Mouse (Mus musculus) lung, embryonic 15.5 days (tissue): Measurements from ENCODE around the gene Scn3a. TPM values are rescaled to one million over a fixed set of nuclear protein-coding genes. Genes with fewer than 3 reads are reported as not detected.

Source experiments
- ATAC-seq: fragments of 200-750 bp; cut with Nextera tagmentation; 2 replicates; pipeline ENCODE4 v1.8.0; 2017; ENCODE audit warnings: moderate number of reproducible peaks, borderline replicate concordance; ENCODE audit not compliant: low FRiP score, low TSS enrichment; ENCODE audit errors: extremely low read depth
- H3K27ac ChIP-seq: fragments of 300-500 bp; sonication (generic); 2 replicates; pipeline ENCODE4 v1.5.1; 2015; ENCODE audit warnings: moderate library complexity, mild to moderate bottlenecking, inconsistent platforms
- H3K27me3 ChIP-seq: fragments of 300-500 bp; sonication (generic); 2 replicates; pipeline ENCODE4 v1.6.1; 2015; ENCODE audit warnings: inconsistent platforms
- H3K36me3 ChIP-seq: fragments of 300-500 bp; sonication (generic); 2 replicates; pipeline ENCODE4 v1.6.1; 2015; ENCODE audit warnings: inconsistent platforms
- H3K4me1 ChIP-seq: fragments of 300-500 bp; sonication (generic); 2 replicates; pipeline ENCODE4 v1.6.1; 2015; ENCODE audit warnings: inconsistent platforms
- H3K4me2 ChIP-seq: fragments of 300-500 bp; sonication (generic); 2 replicates; pipeline ENCODE4 v1.6.1; 2015; ENCODE audit warnings: inconsistent platforms, mild to moderate bottlenecking, moderate library complexity
- H3K4me3 ChIP-seq: fragments of 300-500 bp; sonication (generic); 2 replicates; pipeline ENCODE4 v1.5.1; 2015; ENCODE audit warnings: mild to moderate bottlenecking, inconsistent platforms
- H3K9ac ChIP-seq: fragments of 300-500 bp; sonication (generic); 2 replicates; pipeline ENCODE4 v1.6.1; 2015; ENCODE audit warnings: inconsistent platforms
- H3K9me3 ChIP-seq: fragments of 300-500 bp; sonication (generic); 2 replicates; pipeline ENCODE4 v1.6.1; 2016; ENCODE audit warnings: inconsistent platforms
- WGBS: fragments of 180-500 bp; shearing (Covaris S2); methylation state at CpG from one replicate; pipeline ENCODE4 v1.1.7; 2015; 5-methylcytosine and 5-hydroxymethylcytosine counted together
- polyA plus RNA-seq: library from polyadenylated mRNA; unstranded; fragments of >200 nt; fragmentation: Nextera tagmentation; extraction: Ambion mirVana; gene quantifications from 2 replicates; pipeline ENCODE4 v1.2.1, GENCODE M21; 2015

Scn3a gene
- polyA plus RNA-seq, 1 experiment from 2014 or later = 2.0 TPM

GRCm38 (mm10) chr2:65550564-65550963 lies 16.9 kb downstream of the Scn3a start:
- no peak overlapping the region for H3K4me2 ChIP-seq
- H3K4me3 ChIP-seq = no peak overlapping the region
- H3K27me3 ChIP-seq = no peaks in the 10 kb centered on the region
- H3K9ac ChIP-seq = no peak overlapping the region
- H3K36me3 ChIP-seq = no peaks in the 10 kb centered on the region
- H3K4me1 ChIP-seq = no peaks in the 10 kb centered on the region; the same call in 1 of the 2 replicates
- no peak overlapping the region for H3K27ac ChIP-seq
- H3K9me3 ChIP-seq = no peaks in the 10 kb centered on the region
- whole genome bisulfite sequencing = 91% methylated on average over 3 of the region's 3 CpGs
- ATAC-seq = no peak

GRCm38 (mm10) chr2:65548665-65549064 lies 18.8 kb downstream of the Scn3a start:
- Histone ChIP-seq H3K27ac (no peak overlapping the region), H3K27me3 (no peaks in the 10 kb centered on the region), H3K36me3 (no peaks in the 10 kb centered on the region), H3K4me3 (no peak overlapping the region), H3K4me1 (no peaks in the 10 kb centered on the region; the same call in 1 of the 2 replicates), H3K4me2 (no peak overlapping the region), H3K9me3 (no peaks in the 10 kb centered on the region), H3K9ac (no peak overlapping the region)
- WGBS = 83% methylated on average over 6 of the region's 6 CpGs
- no peak for ATAC-seq

- no peak overlapping the region for H3K9ac ChIP-seq
- H3K36me3 ChIP-seq = no peaks in the 10 kb centered on the region
- H3K27ac ChIP-seq = no peak overlapping the region
- WGBS = 69% methylated on average over 4 of the region's 4 CpGs
- H3K4me2 ChIP-seq = no peak overlapping the region
- no peaks in the 10 kb centered on the region; the same call in 1 of the 2 replicates for H3K4me1 ChIP-seq
- H3K4me3 ChIP-seq = no peak overlapping the region
- H3K9me3 ChIP-seq = no peaks in the 10 kb centered on the region
- H3K27me3 ChIP-seq = no peaks in the 10 kb centered on the region
- ATAC-seq = no peak
Observed at GRCm38 (mm10) chr2:65547341-65547740, 20.1 kb downstream of the Scn3a start.

- Histone ChIP-seq H3K4me1 (no peaks in the 10 kb centered on the region), H3K36me3 (no peaks in the 10 kb centered on the region), H3K4me2 (no peak overlapping the region), H3K27ac (no peak overlapping the region), H3K27me3 (no peaks in the 10 kb centered on the region), H3K9me3 (no peaks in the 10 kb centered on the region), H3K4me3 (no peak overlapping the region), H3K9ac (no peak overlapping the region)
- WGBS = 67% methylated on average over 10 of the region's 10 CpGs
- no peak for ATAC-seq
Observed at GRCm38 (mm10) chr2:65542906-65543592, 24.4 kb downstream of the Scn3a start.

- H3K4me3 ChIP-seq = no peak overlapping the region
- no peak overlapping the region for H3K9ac ChIP-seq
- H3K4me1 ChIP-seq = no peaks in the 10 kb centered on the region
- no peak overlapping the region for H3K4me2 ChIP-seq
- H3K27ac ChIP-seq = no peak overlapping the region
- H3K27me3 ChIP-seq = no peaks in the 10 kb centered on the region
- no peak for ATAC-seq
- no peaks in the 10 kb centered on the region for H3K9me3 ChIP-seq
- 50% methylated on average over 1 of the region's 1 CpGs for WGBS
- H3K36me3 ChIP-seq = no peaks in the 10 kb centered on the region
Observed at GRCm38 (mm10) chr2:65541781-65542180, 25.6 kb downstream of the Scn3a start.

GRCm38 (mm10) chr2:65538436-65538835 lies 29.0 kb downstream of the Scn3a start:
- no peak overlapping the region for H3K27ac ChIP-seq
- no peak for ATAC-seq
- H3K9ac ChIP-seq = no peak overlapping the region
- H3K4me3 ChIP-seq = no peak overlapping the region
- H3K36me3 ChIP-seq = no peaks in the 10 kb centered on the region
- no peaks in the 10 kb centered on the region for H3K4me1 ChIP-seq
- 31% methylated on average over 5 of the region's 5 CpGs for WGBS
- H3K27me3 ChIP-seq = no peaks in the 10 kb centered on the region
- H3K4me2 ChIP-seq = no peak overlapping the region
- H3K9me3 ChIP-seq = no peaks in the 10 kb centered on the region

GRCm38 (mm10) chr2:65532127-65532854 lies 35.1 kb downstream of the Scn3a start:
- no peaks in the 10 kb centered on the region for H3K27me3 ChIP-seq
- H3K4me2 ChIP-seq = no peak overlapping the region
- H3K4me1 ChIP-seq = no peaks in the 10 kb centered on the region
- no peaks in the 10 kb centered on the region for H3K9me3 ChIP-seq
- no peak for ATAC-seq
- no peak overlapping the region for H3K9ac ChIP-seq
- no peak overlapping the region for H3K27ac ChIP-seq
- no peak overlapping the region for H3K4me3 ChIP-seq
- H3K36me3 ChIP-seq = no peaks in the 10 kb centered on the region
- 72% methylated on average over 10 of the region's 10 CpGs for WGBS

GRCm38 (mm10) chr2:65529148-65529547 lies 38.3 kb downstream of the Scn3a start:
- ATAC-seq = no peak
- no peaks in the 10 kb centered on the region for H3K36me3 ChIP-seq
- H3K4me1 ChIP-seq = no peaks in the 10 kb centered on the region
- no peak overlapping the region for H3K4me2 ChIP-seq
- H3K9ac ChIP-seq = no peak overlapping the region
- 47% methylated on average over 5 of the region's 5 CpGs for WGBS
- no peak overlapping the region for H3K4me3 ChIP-seq
- H3K27ac ChIP-seq = no peak overlapping the region
- no peaks in the 10 kb centered on the region for H3K9me3 ChIP-seq
- no peaks in the 10 kb centered on the region for H3K27me3 ChIP-seq

- no peaks in the 10 kb centered on the region for H3K4me1 ChIP-seq
- no peaks in the 10 kb centered on the region for H3K9me3 ChIP-seq
- H3K4me3 ChIP-seq = no peak overlapping the region
- peak; percentile 73; the same call in 1 of the 2 replicates for ATAC-seq
- no peak overlapping the region for H3K27ac ChIP-seq
- H3K4me2 ChIP-seq = no peak overlapping the region
- 26% methylated on average over 6 of the region's 6 CpGs for WGBS
- H3K27me3 ChIP-seq = no peaks in the 10 kb centered on the region
- H3K9ac ChIP-seq = no peak overlapping the region
- H3K36me3 ChIP-seq = no peaks in the 10 kb centered on the region
Observed at GRCm38 (mm10) chr2:65516703-65517102, 50.7 kb downstream of the Scn3a start.

GRCm38 (mm10) chr2:65508217-65508616 lies 59.2 kb downstream of the Scn3a start:
- Histone ChIP-seq H3K9me3 (no peaks in the 10 kb centered on the region), H3K36me3 (no peaks in the 10 kb centered on the region), H3K27me3 (no peaks in the 10 kb centered on the region), H3K9ac (no peak overlapping the region), H3K4me1 (no peaks in the 10 kb centered on the region), H3K4me3 (no peak overlapping the region), H3K4me2 (no peak overlapping the region), H3K27ac (no peak overlapping the region)
- ATAC-seq = no peak
- 74% methylated on average over 12 of the region's 12 CpGs for WGBS

- WGBS = 67% methylated on average over 9 of the region's 9 CpGs
- Histone ChIP-seq H3K27me3 (no peaks in the 10 kb centered on the region), H3K4me1 (no peaks in the 10 kb centered on the region), H3K4me3 (no peak overlapping the region), H3K27ac (no peak overlapping the region), H3K9ac (no peak overlapping the region), H3K4me2 (no peak overlapping the region), H3K9me3 (no peaks in the 10 kb centered on the region), H3K36me3 (no peaks in the 10 kb centered on the region)
- no peak for ATAC-seq
Observed at GRCm38 (mm10) chr2:65490450-65490849, 77.0 kb downstream of the Scn3a start.

GRCm38 (mm10) chr2:65483434-65483833 lies 84.0 kb downstream of the Scn3a start:
- WGBS = 42% methylated on average over 3 of the region's 3 CpGs
- Histone ChIP-seq H3K4me1 (no peaks in the 10 kb centered on the region), H3K27ac (no peak overlapping the region), H3K9ac (no peak overlapping the region), H3K9me3 (no peaks in the 10 kb centered on the region), H3K4me3 (no peak overlapping the region), H3K36me3 (no peaks in the 10 kb centered on the region), H3K27me3 (no peaks in the 10 kb centered on the region), H3K4me2 (no peak overlapping the region)
- ATAC-seq = 0 out of 2 replicates have a peak, but pooled peaks have one; percentile 64
